Mouse (Mus musculus) stomach, embryonic 15.5 days (tissue): Measurements from ENCODE around the gene Plekhb1. TPM values are rescaled to one million over a fixed set of nuclear protein-coding genes. Genes with fewer than 3 reads are reported as not detected.

Source experiments
- ATAC-seq: fragments of 200-750 bp; cut with Nextera tagmentation; 2 replicates; pipeline ENCODE4 v1.8.0; 2017; ENCODE audit warnings: low read depth, moderate number of reproducible peaks, moderate TSS enrichment; ENCODE audit not compliant: insufficient read depth, low FRiP score
- H3K27ac ChIP-seq: fragments of 300-500 bp; sonication (generic); 2 replicates; pipeline ENCODE4 v1.5.1; 2015; ENCODE audit warnings: mild to moderate bottlenecking, inconsistent platforms
- H3K27me3 ChIP-seq: fragments of 300-500 bp; sonication (generic); replicated peaks from 2 replicates; pipeline ENCODE4 v1.6.1; 2015; ENCODE audit warnings: inconsistent platforms
- H3K36me3 ChIP-seq: fragments of 300-500 bp; sonication (generic); 2 replicates; pipeline ENCODE4 v1.6.1; 2015; ENCODE audit warnings: inconsistent platforms
- H3K4me1 ChIP-seq: fragments of 300-500 bp; sonication (generic); 2 replicates; pipeline ENCODE4 v1.6.1; 2015; ENCODE audit warnings: inconsistent platforms
- H3K4me2 ChIP-seq: fragments of 300-500 bp; sonication (generic); 2 replicates; pipeline ENCODE4 v1.6.1; 2015; ENCODE audit warnings: mild to moderate bottlenecking, inconsistent platforms
- H3K4me3 ChIP-seq: fragments of 300-500 bp; sonication (generic); replicated peaks from 2 replicates; pipeline ENCODE4 v1.5.1; 2015; ENCODE audit warnings: inconsistent platforms
- H3K9ac ChIP-seq: fragments of 300-500 bp; sonication (generic); 2 replicates; pipeline ENCODE4 v1.6.1; 2015; ENCODE audit warnings: inconsistent platforms
- H3K9me3 ChIP-seq: fragments of 300-500 bp; sonication (generic); 2 replicates; pipeline ENCODE4 v1.6.1; 2016; ENCODE audit warnings: inconsistent platforms
- WGBS: fragments of 180-500 bp; shearing (Covaris S2); methylation state at CpG from one replicate; pipeline ENCODE4 v1.1.7; 2015; 5-methylcytosine and 5-hydroxymethylcytosine counted together
- polyA plus RNA-seq: library from polyadenylated mRNA; unstranded; fragments of >200 nt; fragmentation: Nextera tagmentation; extraction: Ambion mirVana; gene quantifications from 2 replicates; pipeline ENCODE4 v1.2.1, GENCODE M21; 2015

The Plekhb1 gene
- polyA plus RNA-seq, 1 experiment from 2014 or later: 15.0 TPM

GRCm38 (mm10) chr7:100681132-100681531 lies 18.9 kb upstream of the Plekhb1 start:
- H3K36me3 ChIP-seq: no peaks in the 10 kb centered on the region
- no peak overlapping the region for H3K4me2 ChIP-seq
- no peaks in the 10 kb centered on the region for H3K9me3 ChIP-seq
- no peaks in the 10 kb centered on the region for H3K4me1 ChIP-seq
- no peak overlapping the region for H3K9ac ChIP-seq
- no peak overlapping the region for H3K27ac ChIP-seq
- no peak for ATAC-seq
- 43% methylated on average over 5 of the region's 5 CpGs for whole genome bisulfite sequencing
- H3K27me3 ChIP-seq: no peaks in the 10 kb centered on the region
- no peak overlapping the region for H3K4me3 ChIP-seq

- Histone ChIP-seq H3K4me1 (no peaks in the 10 kb centered on the region), H3K4me3 (no peak overlapping the region), H3K9me3 (no peaks in the 10 kb centered on the region), H3K27me3 (no peaks in the 10 kb centered on the region), H3K27ac (no peak overlapping the region), H3K36me3 (no peaks in the 10 kb centered on the region), H3K4me2 (peak overlapping the region; percentile 17; the same call in 1 of the 2 replicates), H3K9ac (no peak overlapping the region)
- peak; percentile 60 for ATAC-seq
- 54% methylated on average over 15 of the region's 15 CpGs for WGBS
Measured at GRCm38 (mm10) chr7:100678948-100679880, 17.0 kb upstream of the Plekhb1 start.

- H3K27me3 ChIP-seq: no peaks in the 10 kb centered on the region
- no peak overlapping the region for H3K4me2 ChIP-seq
- no peak overlapping the region for H3K9ac ChIP-seq
- 78% methylated on average over 5 of the region's 5 CpGs for WGBS
- no peak overlapping the region for H3K27ac ChIP-seq
- ATAC-seq: no peak
- no peak overlapping the region for H3K4me3 ChIP-seq
- no peaks in the 10 kb centered on the region for H3K9me3 ChIP-seq
- H3K4me1 ChIP-seq: no peaks in the 10 kb centered on the region
- no peaks in the 10 kb centered on the region for H3K36me3 ChIP-seq
Measured at GRCm38 (mm10) chr7:100678052-100678451, 15.8 kb upstream of the Plekhb1 start.

- Histone ChIP-seq H3K4me2 (no peak overlapping the region), H3K36me3 (no peaks in the 10 kb centered on the region), H3K4me1 (no peaks in the 10 kb centered on the region), H3K27me3 (no peaks in the 10 kb centered on the region), H3K27ac (no peak overlapping the region), H3K4me3 (no peak overlapping the region), H3K9ac (no peak overlapping the region), H3K9me3 (no peaks in the 10 kb centered on the region)
- ATAC-seq: no peak
- WGBS: 91% methylated on average over 2 of the region's 2 CpGs
Measured at GRCm38 (mm10) chr7:100674941-100675340, 12.7 kb upstream of the Plekhb1 start.

GRCm38 (mm10) chr7:100673452-100673851 lies 11.2 kb upstream of the Plekhb1 start:
- ATAC-seq: no peak
- Histone ChIP-seq H3K4me1 (no peaks in the 10 kb centered on the region), H3K9ac (no peak overlapping the region), H3K27me3 (no peaks in the 10 kb centered on the region), H3K27ac (no peak overlapping the region), H3K36me3 (no peaks in the 10 kb centered on the region), H3K9me3 (no peaks in the 10 kb centered on the region), H3K4me2 (no peak overlapping the region), H3K4me3 (no peak overlapping the region)
- 67% methylated on average over 7 of the region's 7 CpGs for WGBS

- no peak for ATAC-seq
- Histone ChIP-seq H3K27me3 (no peaks in the 10 kb centered on the region), H3K27ac (no peak overlapping the region), H3K4me2 (no peak overlapping the region), H3K9ac (no peak overlapping the region), H3K4me3 (no peak overlapping the region), H3K4me1 (no peaks in the 10 kb centered on the region), H3K9me3 (no peaks in the 10 kb centered on the region), H3K36me3 (no peaks in the 10 kb centered on the region)
- 80% methylated on average over 5 of the region's 5 CpGs for WGBS
Measured at GRCm38 (mm10) chr7:100670646-100671045, 8.4 kb upstream of the Plekhb1 start.

- no peaks in the 10 kb centered on the region for H3K36me3 ChIP-seq
- H3K9ac ChIP-seq: no peak overlapping the region
- H3K4me3 ChIP-seq: no peak overlapping the region
- WGBS: 62% methylated on average over 11 of the region's 11 CpGs
- ATAC-seq: no peak
- H3K4me2 ChIP-seq: peak overlapping the region; percentile 29; the same call in 1 of the 2 replicates
- no peaks in the 10 kb centered on the region for H3K27me3 ChIP-seq
- no peaks in the 10 kb centered on the region for H3K9me3 ChIP-seq
- no peak overlapping the region for H3K27ac ChIP-seq
- H3K4me1 ChIP-seq: 0 out of 2 replicates have a peak, but pooled peaks cover 2% of the 10 kb centered on the region
Measured at GRCm38 (mm10) chr7:100663729-100664304, 1.6 kb upstream of the Plekhb1 start.

- Histone ChIP-seq H3K27ac (peak overlapping the region; percentile 70), H3K36me3 (no peaks in the 10 kb centered on the region), H3K9ac (no peak overlapping the region), H3K4me2 (peak overlapping the region; percentile 46), H3K4me1 (0 out of 2 replicates have a peak, but pooled peaks cover 2% of the 10 kb centered on the region), H3K4me3 (no peak overlapping the region), H3K9me3 (no peaks in the 10 kb centered on the region), H3K27me3 (no peaks in the 10 kb centered on the region)
- WGBS: 1% methylated on average over 13 of the region's 13 CpGs
- peak; percentile 85 for ATAC-seq
Measured at GRCm38 (mm10) chr7:100663190-100663589, 976 bp upstream of the Plekhb1 start.

- Histone ChIP-seq H3K4me1 (0 out of 2 replicates have a peak, but pooled peaks cover 2% of the 10 kb centered on the region), H3K9me3 (no peaks in the 10 kb centered on the region), H3K4me2 (no peak overlapping the region), H3K4me3 (no peak overlapping the region), H3K27ac (no peak overlapping the region), H3K36me3 (no peaks in the 10 kb centered on the region), H3K9ac (no peak overlapping the region), H3K27me3 (no peaks in the 10 kb centered on the region)
- no peak for ATAC-seq
- WGBS: 85% methylated on average over 7 of the region's 7 CpGs
Measured at GRCm38 (mm10) chr7:100661264-100661663, 950 bp downstream of the Plekhb1 start.

- ATAC-seq: peak; percentile 70; the same call in 1 of the 2 replicates
- Histone ChIP-seq H3K27me3 (no peaks in the 10 kb centered on the region), H3K9me3 (no peaks in the 10 kb centered on the region), H3K27ac (no peak overlapping the region), H3K4me1 (no peaks in the 10 kb centered on the region), H3K4me3 (peak overlapping the region; percentile 20), H3K9ac (no peak overlapping the region), H3K4me2 (peak overlapping the region; percentile 51), H3K36me3 (no peaks in the 10 kb centered on the region)
- WGBS: 23% methylated on average over 18 of the region's 18 CpGs
Measured at GRCm38 (mm10) chr7:100658093-100658578, 4.1 kb downstream of the Plekhb1 start.

- H3K36me3 ChIP-seq: no peaks in the 10 kb centered on the region
- H3K9me3 ChIP-seq: no peaks in the 10 kb centered on the region
- H3K9ac ChIP-seq: no peak overlapping the region
- H3K4me3 ChIP-seq: no peak overlapping the region
- peak; percentile 41; the same call in 1 of the 2 replicates for ATAC-seq
- H3K27me3 ChIP-seq: no peaks in the 10 kb centered on the region
- no peak overlapping the region for H3K4me2 ChIP-seq
- H3K4me1 ChIP-seq: no peaks in the 10 kb centered on the region
- 31% methylated on average over 5 of the region's 5 CpGs for WGBS
- no peak overlapping the region for H3K27ac ChIP-seq
Measured at GRCm38 (mm10) chr7:100656739-100657138, 5.5 kb downstream of the Plekhb1 start.

- Histone ChIP-seq H3K9ac (no peak overlapping the region), H3K27me3 (no peaks in the 10 kb centered on the region), H3K27ac (peak overlapping the region; percentile 33; the same call in 1 of the 2 replicates), H3K4me2 (no peak overlapping the region), H3K36me3 (no peaks in the 10 kb centered on the region), H3K4me3 (no peak overlapping the region), H3K4me1 (no peaks in the 10 kb centered on the region), H3K9me3 (no peaks in the 10 kb centered on the region)
- no peak for ATAC-seq
- WGBS: 84% methylated on average over 8 of the region's 8 CpGs
Measured at GRCm38 (mm10) chr7:100654441-100654840, 7.8 kb downstream of the Plekhb1 start.
